Mouse (Mus musculus): ENCODE measurements around the gene Pnkp. TPM values are rescaled to one million over a fixed set of nuclear protein-coding genes. Genes with fewer than 3 reads are reported as not detected.

Pnkp gene
- polyA plus RNA-seq (2015; fragmentation: Nextera tagmentation; extraction: Ambion mirVana), result 29.4 and 32.6 TPM in 2 replicates

GRCm38 (mm10) chr7:44857042-44857552 lies at the start of gene Pnkp:
TSS of gene Pnkp (plus strand) at chr7:44857139.
- Histone ChIP-seq H3K36me3 (ENCODE audit: control insufficient read depth, insufficient read depth) (peaks cover 4% of the 10 kb centered on the region; the same call in 1 of the 2 replicates), H3K4me2 (ENCODE audit: low read length) (peak within 1 kb of the TSS; percentile 61), H3K9ac (replicated peaks; ENCODE audit: low read depth, low read length) (peak within 1 kb of the TSS; percentile 79), H3K4me1 (replicated peaks; ENCODE audit: control insufficient read depth, insufficient read depth, low read length) (peaks cover 44% of the 10 kb centered on the region), H3K9me3 (ENCODE audit: control insufficient read depth, low read length) (no peaks in the 10 kb centered on the region), H3K27ac (ENCODE audit: low read length) (peak within 1 kb of the TSS; percentile 87), H3K27me3 (replicated peaks; ENCODE audit: control insufficient read depth, insufficient read depth, low read length) (no peaks in the 10 kb centered on the region), H3K4me3 (replicated peaks; ENCODE audit: low read length) (peak within 1 kb of the TSS; percentile 67)
- WGBS, result under 1% methylated on average over 32 of the region's 32 CpGs
- peak; percentile 69 for ATAC-seq

GRCm38 (mm10) chr7:44808927-44809326 lies 48.0 kb upstream of the Pnkp start:
- H3K9ac ChIP-seq (replicated peaks; ENCODE audit: low read depth, low read length), result no peak overlapping the region
- no peak overlapping the region for H3K4me3 ChIP-seq (replicated peaks; ENCODE audit: low read length)
- H3K4me1 ChIP-seq (replicated peaks; ENCODE audit: control insufficient read depth, insufficient read depth, low read length), result no peaks in the 10 kb centered on the region
- H3K4me2 ChIP-seq (ENCODE audit: low read length), result no peak overlapping the region
- no peak overlapping the region for H3K27ac ChIP-seq (ENCODE audit: low read length)
- H3K36me3 ChIP-seq (ENCODE audit: control insufficient read depth, insufficient read depth), result no peaks in the 10 kb centered on the region
- H3K9me3 ChIP-seq (ENCODE audit: control insufficient read depth, low read length), result no peaks in the 10 kb centered on the region
- H3K27me3 ChIP-seq (replicated peaks; ENCODE audit: control insufficient read depth, insufficient read depth, low read length), result no peaks in the 10 kb centered on the region; the same call in 1 of the 2 replicates
- WGBS, result 83% methylated on average over 2 of the region's 2 CpGs
- ATAC-seq, result no peak

- no peaks in the 10 kb centered on the region; the same call in 1 of the 2 replicates for H3K27me3 ChIP-seq (replicated peaks; ENCODE audit: control insufficient read depth, insufficient read depth, low read length)
- 96% methylated on average over 3 of the region's 3 CpGs for WGBS
- no peak overlapping the region for H3K4me2 ChIP-seq (ENCODE audit: low read length)
- H3K4me3 ChIP-seq (replicated peaks; ENCODE audit: low read length), result no peak overlapping the region
- H3K4me1 ChIP-seq (replicated peaks; ENCODE audit: control insufficient read depth, insufficient read depth, low read length), result no peaks in the 10 kb centered on the region
- H3K36me3 ChIP-seq (ENCODE audit: control insufficient read depth, insufficient read depth), result no peaks in the 10 kb centered on the region
- no peak for ATAC-seq
- no peak overlapping the region for H3K27ac ChIP-seq (ENCODE audit: low read length)
- no peaks in the 10 kb centered on the region for H3K9me3 ChIP-seq (ENCODE audit: control insufficient read depth, low read length)
- no peak overlapping the region for H3K9ac ChIP-seq (replicated peaks; ENCODE audit: low read depth, low read length)
Observed at GRCm38 (mm10) chr7:44809466-44809865, 47.5 kb upstream of the Pnkp start.

DNA sequence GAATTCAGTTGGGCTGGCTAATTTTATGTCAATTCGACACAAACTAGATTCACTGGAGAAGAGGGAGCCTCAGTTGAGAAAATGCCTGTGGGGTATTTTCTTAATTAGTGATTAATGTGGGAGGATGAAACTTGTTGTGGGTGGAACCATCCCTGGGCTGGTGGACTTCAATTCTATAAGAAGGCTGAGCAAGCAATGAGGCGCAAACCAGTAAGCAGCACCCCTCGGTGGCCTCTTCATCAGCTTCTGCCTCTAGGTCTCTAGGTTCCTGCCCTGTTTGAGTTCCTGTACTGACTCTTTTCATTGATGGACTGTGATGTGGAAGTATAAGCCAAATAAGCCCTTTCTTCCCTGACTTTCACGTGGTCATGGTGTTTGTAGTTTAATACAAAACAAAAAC lies 46.6 kb upstream of the Pnkp start:
- 72% methylated on average over 4 of the region's 4 CpGs for WGBS
- Histone ChIP-seq H3K4me1 (replicated peaks; ENCODE audit: control insufficient read depth, insufficient read depth, low read length) (peaks cover 6% of the 10 kb centered on the region), H3K27ac (ENCODE audit: low read length) (no peak overlapping the region), H3K9me3 (ENCODE audit: control insufficient read depth, low read length) (no peaks in the 10 kb centered on the region), H3K27me3 (replicated peaks; ENCODE audit: control insufficient read depth, insufficient read depth, low read length) (no peaks in the 10 kb centered on the region), H3K4me3 (replicated peaks; ENCODE audit: low read length) (no peak overlapping the region), H3K9ac (replicated peaks; ENCODE audit: low read depth, low read length) (no peak overlapping the region), H3K36me3 (ENCODE audit: control insufficient read depth, insufficient read depth) (no peaks in the 10 kb centered on the region), H3K4me2 (ENCODE audit: low read length) (no peak overlapping the region)
- ATAC-seq, result no peak

DNA sequence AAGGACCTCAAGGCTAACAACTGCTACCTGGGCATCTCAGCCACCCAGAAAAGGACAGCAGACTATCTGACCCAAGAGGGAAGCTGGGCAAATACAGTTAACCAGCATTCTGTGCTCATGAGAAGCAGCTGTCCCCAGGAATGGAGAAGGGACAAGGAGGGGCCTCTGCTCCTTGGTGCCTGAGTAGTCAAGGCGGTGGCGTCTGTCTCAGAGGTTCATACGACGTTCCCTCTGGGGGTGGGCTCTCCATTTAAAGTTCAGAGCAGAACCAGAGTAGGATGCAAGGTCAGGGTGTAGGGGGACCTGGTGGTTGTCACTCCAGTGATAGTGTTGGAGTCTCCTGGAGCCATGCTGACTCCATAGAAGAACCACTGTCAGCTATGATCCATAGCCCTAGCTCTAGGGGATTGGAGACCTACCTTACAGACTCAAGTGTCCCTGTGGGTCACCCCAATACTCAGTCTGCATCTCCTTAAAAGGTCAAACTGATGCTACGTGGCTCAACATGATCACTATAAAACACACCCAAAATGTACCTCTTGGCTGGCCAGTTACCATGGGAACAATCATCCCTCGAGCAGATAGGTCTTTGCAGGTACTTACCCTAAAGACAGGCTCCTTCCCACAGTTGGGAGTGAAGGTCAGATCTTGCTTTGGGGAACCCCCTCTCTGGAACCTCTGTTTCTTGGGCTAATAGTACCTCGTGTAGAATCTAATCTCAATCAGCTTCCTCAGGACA lies 46.0 kb upstream of the Pnkp start:
- Histone ChIP-seq H3K4me2 (ENCODE audit: low read length) (no peak overlapping the region), H3K4me3 (replicated peaks; ENCODE audit: low read length) (no peak overlapping the region), H3K4me1 (replicated peaks; ENCODE audit: control insufficient read depth, insufficient read depth, low read length) (peaks cover 7% of the 10 kb centered on the region), H3K27ac (ENCODE audit: low read length) (no peak overlapping the region), H3K9ac (replicated peaks; ENCODE audit: low read depth, low read length) (no peak overlapping the region), H3K27me3 (replicated peaks; ENCODE audit: control insufficient read depth, insufficient read depth, low read length) (no peaks in the 10 kb centered on the region), H3K36me3 (ENCODE audit: control insufficient read depth, insufficient read depth) (no peaks in the 10 kb centered on the region), H3K9me3 (ENCODE audit: control insufficient read depth, low read length) (no peaks in the 10 kb centered on the region)
- WGBS, result 91% methylated on average over 7 of the region's 7 CpGs
- no peak for ATAC-seq

DNA sequence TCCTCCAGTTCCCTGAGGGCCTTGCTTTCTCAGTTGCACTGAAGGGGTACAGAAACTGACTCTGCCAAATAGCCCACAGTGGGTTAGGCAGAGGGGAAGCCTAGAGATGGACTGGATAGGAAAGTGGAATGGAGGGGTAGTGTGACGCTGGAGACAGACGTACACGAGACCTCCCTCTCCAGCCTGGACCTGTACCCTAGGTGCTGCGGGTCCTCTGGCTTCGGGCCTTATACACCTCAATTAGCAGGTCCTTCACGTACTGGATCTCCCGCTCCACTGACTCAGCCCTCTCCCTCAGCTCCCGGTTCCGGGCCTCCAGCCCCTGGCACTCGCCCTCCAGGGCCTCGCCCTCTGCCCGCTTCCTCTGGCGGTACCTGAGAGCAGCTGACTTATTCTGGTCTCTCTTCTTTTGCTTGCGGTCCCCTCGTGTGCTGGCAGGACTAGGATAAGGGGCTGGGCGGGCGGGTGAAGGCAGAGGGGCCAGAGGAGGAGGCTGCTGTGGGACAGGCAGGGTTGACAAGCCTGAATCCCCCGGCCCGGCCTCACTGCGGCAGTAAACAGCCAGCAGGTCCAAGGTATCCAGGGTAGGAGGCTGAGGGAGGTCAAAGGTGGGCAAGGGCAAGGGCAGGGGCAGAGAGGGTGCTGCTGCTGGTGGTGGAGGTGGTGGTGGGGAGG lies 44.2 kb upstream of the Pnkp start:
- Histone ChIP-seq H3K4me2 (ENCODE audit: low read length) (no peak overlapping the region), H3K4me1 (replicated peaks; ENCODE audit: control insufficient read depth, insufficient read depth, low read length) (peaks cover 16% of the 10 kb centered on the region), H3K9me3 (ENCODE audit: control insufficient read depth, low read length) (no peaks in the 10 kb centered on the region), H3K27ac (ENCODE audit: low read length) (no peak overlapping the region), H3K4me3 (replicated peaks; ENCODE audit: low read length) (no peak overlapping the region), H3K9ac (replicated peaks; ENCODE audit: low read depth, low read length) (no peak overlapping the region), H3K36me3 (ENCODE audit: control insufficient read depth, insufficient read depth) (no peaks in the 10 kb centered on the region), H3K27me3 (replicated peaks; ENCODE audit: control insufficient read depth, insufficient read depth, low read length) (no peaks in the 10 kb centered on the region)
- WGBS, result 92% methylated on average over 20 of the region's 20 CpGs
- ATAC-seq, result no peak

GRCm38 (mm10) chr7:44813985-44814384 lies 43.0 kb upstream of the Pnkp start:
- Histone ChIP-seq H3K4me2 (ENCODE audit: low read length) (no peak overlapping the region), H3K27me3 (replicated peaks; ENCODE audit: control insufficient read depth, insufficient read depth, low read length) (no peaks in the 10 kb centered on the region), H3K4me1 (replicated peaks; ENCODE audit: control insufficient read depth, insufficient read depth, low read length) (peaks cover 28% of the 10 kb centered on the region), H3K4me3 (replicated peaks; ENCODE audit: low read length) (no peak overlapping the region), H3K27ac (ENCODE audit: low read length) (no peak overlapping the region), H3K9ac (replicated peaks; ENCODE audit: low read depth, low read length) (no peak overlapping the region), H3K36me3 (ENCODE audit: control insufficient read depth, insufficient read depth) (no peaks in the 10 kb centered on the region), H3K9me3 (ENCODE audit: control insufficient read depth, low read length) (no peaks in the 10 kb centered on the region)
- ATAC-seq, result no peak
- WGBS, result 87% methylated on average over 3 of the region's 3 CpGs

- no peak for ATAC-seq
- no peak overlapping the region for H3K27ac ChIP-seq (ENCODE audit: low read length)
- H3K4me2 ChIP-seq (ENCODE audit: low read length), result no peak overlapping the region
- peaks cover 33% of the 10 kb centered on the region for H3K4me1 ChIP-seq (replicated peaks; ENCODE audit: control insufficient read depth, insufficient read depth, low read length)
- no peaks in the 10 kb centered on the region for H3K36me3 ChIP-seq (ENCODE audit: control insufficient read depth, insufficient read depth)
- WGBS, result 86% methylated on average over 4 of the region's 4 CpGs
- no peak overlapping the region for H3K4me3 ChIP-seq (replicated peaks; ENCODE audit: low read length)
- H3K27me3 ChIP-seq (replicated peaks; ENCODE audit: control insufficient read depth, insufficient read depth, low read length), result no peaks in the 10 kb centered on the region
- H3K9ac ChIP-seq (replicated peaks; ENCODE audit: low read depth, low read length), result no peak overlapping the region
- no peaks in the 10 kb centered on the region for H3K9me3 ChIP-seq (ENCODE audit: control insufficient read depth, low read length)
Observed at GRCm38 (mm10) chr7:44814423-44814822, 42.5 kb upstream of the Pnkp start.

DNA sequence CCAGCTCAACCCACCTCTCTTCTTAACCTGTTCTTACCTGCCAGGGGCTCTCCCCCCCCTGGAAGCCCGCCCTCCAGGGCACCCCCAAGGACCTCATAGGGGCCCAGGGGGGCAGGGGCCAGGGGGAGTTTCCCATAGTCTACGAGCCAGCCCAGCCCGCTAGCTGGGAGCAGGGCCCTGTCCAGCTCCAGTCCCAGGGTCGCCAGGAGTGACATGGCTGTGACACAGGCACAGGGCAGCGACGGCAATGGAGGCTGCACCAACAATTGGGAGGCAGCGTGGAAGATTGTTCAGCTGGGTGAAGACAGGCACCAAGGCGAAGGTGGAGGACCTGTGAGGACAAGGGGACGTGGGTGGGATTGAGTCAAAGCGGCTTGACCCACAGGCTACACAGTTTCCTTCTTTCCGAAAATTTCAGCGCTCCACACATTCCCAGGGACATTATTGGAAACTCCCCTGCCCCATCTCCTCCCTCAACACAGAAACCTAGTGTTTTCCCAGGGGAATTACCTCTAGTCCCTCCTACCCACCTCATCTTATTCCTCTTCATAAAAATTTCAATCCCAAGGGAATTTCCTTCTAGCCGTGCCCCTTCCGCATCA lies 41.9 kb upstream of the Pnkp start:
- H3K4me2 ChIP-seq (ENCODE audit: low read length), result peak overlapping the region; percentile 51
- H3K4me1 ChIP-seq (replicated peaks; ENCODE audit: control insufficient read depth, insufficient read depth, low read length), result peaks cover 39% of the 10 kb centered on the region
- H3K4me3 ChIP-seq (replicated peaks; ENCODE audit: low read length), result peak overlapping the region; percentile 88
- no peak for ATAC-seq
- peak overlapping the region; percentile 48 for H3K27ac ChIP-seq (ENCODE audit: low read length)
- WGBS, result 21% methylated on average over 14 of the region's 14 CpGs
- H3K36me3 ChIP-seq (ENCODE audit: control insufficient read depth, insufficient read depth), result no peaks in the 10 kb centered on the region
- H3K27me3 ChIP-seq (replicated peaks; ENCODE audit: control insufficient read depth, insufficient read depth, low read length), result no peaks in the 10 kb centered on the region
- no peaks in the 10 kb centered on the region for H3K9me3 ChIP-seq (ENCODE audit: control insufficient read depth, low read length)
- peak overlapping the region; percentile 22 for H3K9ac ChIP-seq (replicated peaks; ENCODE audit: low read depth, low read length)
